Mouse (Mus musculus): ENCODE data around the gene Rasl10b. TPM values are rescaled to one million over a fixed set of nuclear protein-coding genes. Genes with fewer than 3 reads are reported as not detected.

The Rasl10b gene
- total RNA-seq, 1 experiment from 2014 or later: not detected

DNA sequence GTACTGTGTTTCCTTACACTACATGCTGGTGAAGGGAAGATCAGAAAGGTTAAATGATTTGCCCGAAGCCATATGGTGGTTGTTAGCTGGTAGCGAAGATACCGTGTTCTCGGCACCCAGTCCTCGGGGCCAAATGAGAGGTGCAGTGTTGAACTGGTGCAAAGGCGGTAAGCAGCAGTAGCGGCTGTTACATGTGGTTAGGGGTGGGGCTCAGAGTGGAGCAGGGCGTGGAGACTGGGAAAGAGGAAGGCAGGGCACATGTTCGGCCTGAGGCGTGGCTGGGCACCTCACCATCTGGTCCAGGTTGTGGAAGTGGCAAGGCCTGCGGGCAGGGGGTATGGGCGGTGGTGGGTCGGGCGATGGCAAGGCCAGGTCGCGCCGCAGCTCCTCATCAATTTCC lies 18.0 kb downstream of the Rasl10b start:
- ATAC-seq (replicated peaks; ENCODE audit: low read depth, poor library complexity, severe bottlenecking): peak; percentile 97

DNA sequence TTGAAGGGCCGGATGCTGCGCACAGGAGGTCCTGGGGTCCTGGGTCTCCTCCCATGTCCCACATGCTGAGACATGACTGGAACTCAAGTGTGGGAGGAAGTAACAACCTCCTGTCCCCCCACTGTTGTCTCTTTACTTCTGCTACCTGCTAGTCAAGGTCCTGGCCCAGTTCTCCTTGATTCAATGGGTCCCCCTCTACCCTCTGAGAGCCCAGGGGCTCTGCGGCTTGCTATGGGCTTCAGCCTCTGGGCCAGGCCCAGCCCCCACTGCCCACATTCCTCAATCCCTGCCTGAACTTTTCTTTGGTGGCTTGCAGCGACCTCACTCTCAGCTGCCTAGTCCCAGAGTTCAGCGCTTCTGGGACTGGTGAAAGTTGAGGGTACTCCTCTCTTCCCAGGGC lies 20.4 kb downstream of the Rasl10b start, which contains the start of gene Gas2l2:
TSS of gene Gas2l2 (minus strand) at position 101 of the 400 bp plus-strand sequence.
- ATAC-seq (replicated peaks; ENCODE audit: low read depth, poor library complexity, severe bottlenecking): no peak

GRCm38 (mm10) chr11:83432533-83432932 lies 23.6 kb downstream of the Rasl10b start:
- 0 out of 2 replicates have a peak, but pooled peaks have one; percentile 15 for ATAC-seq (replicated peaks; ENCODE audit: low read depth, poor library complexity, severe bottlenecking)

GRCm38 (mm10) chr11:83437377-83437776 lies 28.4 kb downstream of the Rasl10b start, which contains the start of gene 1700020L24Rik:
1700020L24Rik (plus strand) TSS chr11:83437677.
- ATAC-seq (replicated peaks; ENCODE audit: low read depth, poor library complexity, severe bottlenecking): no peak

GRCm38 (mm10) chr11:83439426-83440060 lies 30.6 kb downstream of the Rasl10b start:
- no peak for ATAC-seq (replicated peaks; ENCODE audit: low read depth, poor library complexity, severe bottlenecking)

- ATAC-seq (replicated peaks; ENCODE audit: low read depth, poor library complexity, severe bottlenecking): peak; percentile 78
These were observed 31.4 kb downstream of the Rasl10b start for GRCm38 (mm10) chr11:83440081-83441064.

DNA sequence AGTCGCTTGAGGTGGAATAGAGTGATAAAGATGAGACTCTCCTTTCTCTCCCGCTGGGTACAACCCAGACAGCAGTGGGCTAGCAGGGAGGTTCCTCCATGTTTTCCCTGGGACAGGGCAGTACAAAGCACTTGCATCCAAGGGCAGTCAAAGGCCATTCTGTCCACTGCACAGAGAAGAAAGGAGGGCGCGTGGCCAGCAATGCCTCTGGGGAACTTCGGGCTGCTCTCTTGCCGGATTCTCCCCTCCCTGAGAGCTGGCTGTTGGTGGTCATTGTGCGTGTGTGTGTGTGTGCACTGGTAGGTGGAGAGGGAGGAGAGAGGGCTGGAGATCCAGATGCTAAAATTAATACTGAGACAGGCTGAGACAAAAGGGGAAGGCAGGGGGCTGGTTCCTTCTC lies 32.3 kb downstream of the Rasl10b start:
- ATAC-seq (replicated peaks; ENCODE audit: low read depth, poor library complexity, severe bottlenecking): no peak

GRCm38 (mm10) chr11:83442596-83443267 lies 33.8 kb downstream of the Rasl10b start:
- peak; percentile 52 for ATAC-seq (replicated peaks; ENCODE audit: low read depth, poor library complexity, severe bottlenecking)

DNA sequence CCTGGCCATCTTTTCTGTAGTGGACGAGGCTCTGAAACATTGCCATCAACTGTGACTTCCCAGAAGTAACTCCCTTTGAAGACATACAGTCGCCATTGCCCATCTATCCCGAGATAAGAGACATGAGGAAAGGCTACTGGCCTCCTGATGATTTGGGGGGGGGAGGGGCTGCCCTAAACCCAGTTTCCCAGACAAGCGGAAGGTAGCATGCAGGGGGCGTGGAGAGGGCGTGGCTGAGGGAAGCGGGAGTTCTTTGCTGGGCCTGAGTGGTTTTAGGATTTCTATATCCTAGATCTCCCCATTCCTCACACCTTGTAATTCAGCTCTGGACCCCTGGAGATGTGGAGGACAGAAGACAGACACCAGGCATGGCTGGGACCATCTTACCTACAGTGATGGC lies 34.9 kb downstream of the Rasl10b start:
- ATAC-seq (replicated peaks; ENCODE audit: low read depth, poor library complexity, severe bottlenecking): no peak

GRCm38 (mm10) chr11:83445001-83445400 lies 36.1 kb downstream of the Rasl10b start:
- 0 out of 2 replicates have a peak, but pooled peaks have one; percentile 16 for ATAC-seq (replicated peaks; ENCODE audit: low read depth, poor library complexity, severe bottlenecking)

DNA sequence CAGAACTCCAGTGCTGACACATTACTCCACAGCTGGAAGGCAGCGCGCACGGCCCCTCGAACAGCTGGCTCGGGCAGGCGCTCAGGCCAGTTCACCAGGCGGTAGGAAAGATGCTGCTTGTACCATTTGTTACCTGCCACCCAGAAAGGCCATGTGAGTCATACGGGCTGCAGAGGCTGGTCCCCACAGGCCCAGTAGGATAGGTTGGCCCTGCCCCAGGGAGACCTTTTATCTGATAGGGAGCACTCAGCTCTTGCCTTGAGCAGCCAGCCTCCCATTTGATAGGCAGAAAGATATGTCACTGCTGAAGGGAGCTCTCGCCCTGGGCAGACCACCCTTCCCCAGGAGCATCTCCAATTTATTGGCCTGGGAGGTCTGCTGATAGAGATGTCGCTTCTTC lies 38.7 kb downstream of the Rasl10b start:
- no peak for ATAC-seq (replicated peaks; ENCODE audit: low read depth, poor library complexity, severe bottlenecking)

GRCm38 (mm10) chr11:83448021-83448926 lies 39.3 kb downstream of the Rasl10b start:
- no peak for ATAC-seq (replicated peaks; ENCODE audit: low read depth, poor library complexity, severe bottlenecking)

DNA sequence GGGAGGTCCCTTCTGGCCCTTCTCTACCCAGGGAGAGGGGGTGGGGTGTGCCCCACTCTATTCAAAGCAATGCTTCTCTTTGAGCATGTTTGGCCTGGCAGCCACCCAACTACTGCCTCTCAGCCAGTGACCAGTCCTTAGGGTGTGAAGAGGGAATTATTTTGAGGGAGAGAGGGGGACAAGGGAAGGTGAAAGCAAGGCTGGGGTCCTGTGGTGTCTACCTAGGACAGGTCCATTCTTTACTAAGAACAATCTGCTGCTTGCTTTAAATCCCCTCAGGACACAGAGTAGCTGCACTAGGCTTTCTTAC lies 39.9 kb downstream of the Rasl10b start:
- ATAC-seq (replicated peaks; ENCODE audit: low read depth, poor library complexity, severe bottlenecking): no peak

DNA sequence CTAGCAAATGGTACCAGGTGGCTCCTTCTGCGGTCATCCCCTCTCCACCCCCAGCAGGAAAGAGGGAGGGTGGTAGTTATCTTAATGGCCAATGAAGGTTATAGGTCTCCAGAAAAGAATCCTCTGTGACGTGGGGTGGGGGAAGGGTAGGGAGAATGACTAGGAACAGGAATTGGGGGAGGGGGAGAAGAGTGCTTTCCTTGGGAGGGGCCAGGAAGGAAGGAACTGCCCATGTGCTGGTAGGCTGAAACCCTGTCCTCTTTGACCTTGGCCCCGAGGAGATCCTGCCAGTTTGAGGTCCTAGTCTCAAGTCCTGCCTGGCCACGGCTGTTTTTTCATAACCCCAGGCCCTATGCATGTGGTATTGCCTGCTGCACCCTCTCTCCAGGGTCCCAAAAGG lies 40.4 kb downstream of the Rasl10b start:
- ATAC-seq (replicated peaks; ENCODE audit: low read depth, poor library complexity, severe bottlenecking): no peak

DNA sequence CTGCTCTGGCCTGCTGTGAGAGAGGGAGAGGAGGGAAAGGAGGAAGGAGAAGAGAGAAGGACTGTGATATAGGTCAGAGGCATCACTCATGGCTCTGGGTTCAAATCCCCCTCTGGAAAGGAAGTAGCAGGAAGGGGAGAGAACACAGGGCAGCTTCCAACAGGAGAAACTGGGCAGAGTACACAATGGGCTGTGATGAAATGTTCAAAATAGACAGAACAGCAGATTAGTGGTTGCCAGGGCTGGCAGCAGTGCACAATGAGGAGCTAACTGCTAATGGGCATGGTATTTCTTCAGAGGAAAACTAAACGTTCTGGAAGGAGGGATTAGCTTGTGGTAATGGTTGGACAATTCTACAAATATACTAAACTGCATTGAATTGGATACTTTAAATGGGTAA lies 41.6 kb downstream of the Rasl10b start:
- no peak for ATAC-seq (replicated peaks; ENCODE audit: low read depth, poor library complexity, severe bottlenecking)

DNA sequence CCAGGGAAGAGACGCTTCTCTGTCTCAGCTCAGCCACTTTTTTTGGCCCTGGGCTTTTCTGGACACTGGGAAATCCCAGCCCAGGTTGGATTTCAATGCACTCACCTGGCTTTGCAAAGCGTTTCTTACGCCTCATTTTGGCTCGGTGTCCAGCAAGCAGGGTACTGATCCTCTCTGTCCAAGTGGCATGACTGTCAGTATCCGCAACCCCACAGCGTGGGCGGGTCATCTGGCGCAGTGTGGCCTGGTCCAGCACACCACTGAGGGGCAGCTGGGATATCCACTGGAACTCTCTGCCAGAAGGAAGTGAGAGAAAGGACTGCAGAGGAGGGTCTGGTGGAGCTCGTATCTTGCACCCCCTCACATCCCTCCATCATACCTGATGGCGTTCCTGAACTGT lies 42.3 kb downstream of the Rasl10b start:
- ATAC-seq (replicated peaks; ENCODE audit: low read depth, poor library complexity, severe bottlenecking): no peak

GRCm38 (mm10) chr11:83454548-83454947 lies 45.6 kb downstream of the Rasl10b start:
- peak; percentile 77 for ATAC-seq (replicated peaks; ENCODE audit: low read depth, poor library complexity, severe bottlenecking)

- no peak for ATAC-seq (replicated peaks; ENCODE audit: low read depth, poor library complexity, severe bottlenecking)
These were observed 46.7 kb downstream of the Rasl10b start for GRCm38 (mm10) chr11:83455608-83456007.

DNA sequence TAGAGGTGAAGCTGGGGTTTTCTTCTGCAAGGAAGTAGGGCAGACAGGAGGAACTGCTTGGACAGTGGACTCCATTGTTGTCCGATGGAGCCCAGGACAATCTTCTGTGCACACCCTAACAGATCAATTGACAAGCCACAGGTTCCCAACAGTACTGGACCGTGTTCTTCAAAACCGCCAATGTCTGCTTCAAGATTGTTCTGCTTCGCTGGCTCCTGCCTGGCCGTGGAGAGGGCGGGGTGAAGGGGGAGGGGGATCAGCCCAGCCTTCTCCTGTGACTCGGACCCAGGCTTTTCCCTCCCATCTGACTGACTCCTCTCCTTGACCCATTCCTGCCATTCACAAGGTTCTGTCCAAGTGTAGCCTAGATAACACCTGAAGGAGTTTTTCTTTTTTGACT lies 48.3 kb downstream of the Rasl10b start:
- no peak for ATAC-seq (replicated peaks; ENCODE audit: low read depth, poor library complexity, severe bottlenecking)

Data from common myeloid progenitor, adult 5-6 weeks (primary cell).